Mouse (Mus musculus) ES-E14 (cell line): Measurements from ENCODE around the gene Dnaja3.

ENCODE experiments used
- HCFC1 ChIP-seq: IDR thresholded peaks from 2 replicates; pipeline ENCODE4 v1.6.1; 2012; ENCODE audit warnings: low read length, inconsistent platforms, borderline replicate concordance; ENCODE audit not compliant: insufficient read depth
- MAFK ChIP-seq: IDR thresholded peaks from 2 replicates; pipeline ENCODE4 v1.6.1; 2014; ENCODE audit warnings: mild to moderate bottlenecking, low read depth, low read length, inconsistent platforms; ENCODE audit not compliant: insufficient read depth
- ZC3H11A ChIP-seq: IDR thresholded peaks from 2 replicates; pipeline ENCODE4 v1.6.1; 2012; ENCODE audit warnings: low read depth, mild to moderate bottlenecking, inconsistent platforms, low read length, borderline replicate concordance
- ZNF384 ChIP-seq: IDR thresholded peaks from 2 replicates; pipeline ENCODE4 v1.6.1; 2012; ENCODE audit warnings: low read depth, low read length, inconsistent platforms

DNA sequence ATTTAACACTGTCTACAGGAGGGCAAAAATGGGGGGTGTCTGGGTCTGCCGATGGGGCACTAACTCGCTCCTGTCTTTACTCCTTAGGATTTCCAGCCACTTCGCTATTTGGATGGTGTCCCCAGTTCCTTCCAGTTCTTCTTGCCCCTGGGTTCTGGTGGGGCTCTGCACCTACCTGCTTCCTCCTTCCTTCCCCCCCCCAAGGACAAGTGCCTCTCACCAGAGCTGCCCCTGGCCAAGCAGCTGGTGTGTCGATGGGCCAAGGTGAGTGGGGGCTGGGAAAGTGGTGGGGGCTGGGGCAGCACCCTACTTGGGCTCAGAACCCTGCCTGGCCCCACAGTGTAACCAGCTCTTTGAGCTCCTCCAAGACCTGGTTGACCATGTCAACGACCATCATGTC lies 28.6 kb upstream of the Dnaja3 start:
- TF ChIP-seq MAFK: no peak
- no peak for TF ChIP-seq HCFC1
- TF ChIP-seq ZNF384: no peak
- no peak for TF ChIP-seq ZC3H11A
